Mouse (Mus musculus): Measurements from ENCODE around the gene E130114P18Rik. TPM values are rescaled to one million over a fixed set of nuclear protein-coding genes. Genes with fewer than 3 reads are reported as not detected.

E130114P18Rik gene
- total RNA-seq, 2 experiments from 2014 or later: not detected

DNA sequence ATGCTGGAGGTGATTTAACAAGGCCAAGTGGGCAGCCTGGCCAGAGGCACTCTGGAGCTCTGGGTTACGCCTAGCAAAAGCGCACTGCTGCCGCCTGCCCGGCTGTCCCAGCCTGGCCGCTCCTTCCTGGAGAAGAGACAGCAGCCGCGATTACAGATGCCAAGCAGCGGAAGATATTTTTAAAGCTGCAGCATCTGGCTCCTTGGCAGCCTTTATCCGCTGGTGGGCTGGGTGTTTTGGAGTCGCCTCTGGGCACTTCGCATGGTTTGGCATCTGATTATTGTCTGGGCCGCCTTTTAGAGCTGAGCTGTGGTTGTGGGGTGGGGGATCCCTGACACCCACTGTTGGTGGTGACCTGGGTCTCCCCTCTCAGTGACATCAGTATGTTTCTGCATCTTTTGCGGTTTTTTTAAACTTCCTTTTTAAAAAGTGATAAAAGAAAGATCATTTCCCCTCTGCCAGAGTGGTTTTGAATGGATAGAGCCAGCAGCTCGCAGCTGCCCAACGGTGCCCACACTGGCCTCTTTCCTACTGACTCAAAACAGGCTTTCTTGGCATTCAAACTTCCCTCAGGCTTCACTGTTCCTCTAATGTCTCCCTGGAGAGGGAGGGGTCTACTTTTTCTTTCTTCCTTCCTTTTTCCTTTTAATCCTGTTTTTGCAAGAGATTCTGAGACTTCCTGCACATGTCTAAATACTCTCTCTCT lies 159.1 kb downstream of the E130114P18Rik start:
- peak; percentile 87 for ATAC-seq (replicated peaks; ENCODE audit: poor library complexity, severe bottlenecking)

DNA sequence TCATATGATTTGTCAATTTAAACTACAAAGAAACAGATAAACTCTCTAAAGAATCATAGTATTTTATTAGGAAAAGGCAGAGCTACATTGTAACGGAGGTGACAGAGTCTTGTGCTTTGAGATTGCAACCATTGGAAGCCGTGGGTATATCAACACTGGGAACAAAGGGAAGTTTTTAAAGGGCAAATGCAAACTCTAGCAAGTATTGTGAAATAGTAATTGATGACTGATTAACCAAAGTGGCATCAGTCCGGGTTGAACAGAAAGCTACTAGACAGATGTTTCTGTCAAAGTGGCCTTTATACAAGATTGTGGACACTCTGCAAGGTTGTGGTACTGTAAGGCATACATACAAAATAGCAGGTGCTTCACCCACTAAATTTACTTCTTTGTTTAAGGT lies 162.8 kb downstream of the E130114P18Rik start:
- ATAC-seq (replicated peaks; ENCODE audit: poor library complexity, severe bottlenecking): no peak

DNA sequence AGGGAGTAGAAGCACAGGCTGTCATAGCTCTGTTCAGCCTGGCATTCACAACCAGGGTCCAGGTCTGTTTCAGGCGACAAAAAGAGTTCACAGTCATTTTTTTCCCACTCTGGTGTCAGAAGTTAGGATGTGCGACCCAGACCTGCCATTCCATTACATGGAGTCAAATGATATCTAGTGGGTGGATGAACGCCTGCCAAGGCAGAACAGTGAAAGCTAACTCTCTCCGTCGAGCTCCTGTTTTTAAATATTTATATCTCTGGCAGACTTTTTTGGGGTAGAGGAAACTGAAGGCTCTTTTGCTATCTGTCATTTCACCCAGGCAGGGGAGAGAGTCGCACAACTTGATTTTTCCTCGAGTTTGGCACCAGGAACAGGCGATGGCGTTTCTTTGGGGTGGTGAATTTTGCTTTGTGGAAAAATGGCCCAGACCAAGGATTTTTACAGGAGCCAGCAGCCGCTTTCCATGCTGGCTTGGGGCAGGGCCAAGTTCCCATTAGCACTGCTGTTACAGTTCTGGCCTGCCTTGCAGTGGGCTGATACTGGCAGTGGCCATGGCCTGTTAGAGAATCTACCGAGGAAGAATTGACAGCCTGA lies 166.5 kb downstream of the E130114P18Rik start:
- no peak for ATAC-seq (replicated peaks; ENCODE audit: poor library complexity, severe bottlenecking)

DNA sequence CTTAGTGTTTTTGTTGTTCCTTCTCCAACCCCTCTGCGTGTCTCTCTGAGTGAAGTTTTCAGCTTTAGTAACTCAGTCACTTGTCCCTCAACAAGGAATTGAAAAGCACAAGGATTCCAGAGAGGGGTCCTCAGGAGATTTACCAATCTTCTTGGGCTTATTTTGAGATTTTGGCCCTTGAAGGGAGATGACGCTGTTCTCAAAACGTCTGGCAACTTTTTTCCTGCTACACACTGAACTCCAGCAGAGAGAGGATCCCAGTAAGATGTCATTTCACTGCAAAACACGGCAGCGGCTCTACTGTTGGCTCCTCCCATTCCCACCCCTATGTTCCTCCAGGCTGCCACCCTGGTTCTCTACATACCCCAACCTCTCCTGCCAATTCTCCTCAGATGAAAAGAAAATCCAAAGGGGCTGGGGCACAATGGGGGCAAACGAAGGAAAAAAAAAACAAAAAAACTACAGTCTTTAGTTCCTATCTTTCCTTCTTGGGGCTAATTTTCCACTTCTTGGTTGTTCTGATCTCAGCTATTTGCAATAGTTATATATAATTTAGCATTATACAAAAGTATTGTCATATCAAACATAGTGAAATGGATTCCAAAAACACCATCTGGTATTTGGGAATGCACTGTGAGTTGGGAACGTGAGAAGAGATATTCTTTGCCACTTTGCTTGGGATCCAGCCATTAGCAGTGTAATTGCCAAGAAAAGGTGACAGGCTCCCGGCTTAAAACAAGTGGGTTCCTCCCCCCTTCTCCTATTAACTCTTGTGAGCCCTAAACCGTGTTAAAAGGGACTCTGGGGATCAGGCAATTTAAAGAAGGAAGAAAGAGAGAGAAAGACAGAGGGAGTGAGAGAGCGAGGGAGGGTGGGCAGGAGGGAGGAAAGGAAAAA lies 167.8 kb downstream of the E130114P18Rik start:
- ATAC-seq (replicated peaks; ENCODE audit: poor library complexity, severe bottlenecking): no peak

DNA sequence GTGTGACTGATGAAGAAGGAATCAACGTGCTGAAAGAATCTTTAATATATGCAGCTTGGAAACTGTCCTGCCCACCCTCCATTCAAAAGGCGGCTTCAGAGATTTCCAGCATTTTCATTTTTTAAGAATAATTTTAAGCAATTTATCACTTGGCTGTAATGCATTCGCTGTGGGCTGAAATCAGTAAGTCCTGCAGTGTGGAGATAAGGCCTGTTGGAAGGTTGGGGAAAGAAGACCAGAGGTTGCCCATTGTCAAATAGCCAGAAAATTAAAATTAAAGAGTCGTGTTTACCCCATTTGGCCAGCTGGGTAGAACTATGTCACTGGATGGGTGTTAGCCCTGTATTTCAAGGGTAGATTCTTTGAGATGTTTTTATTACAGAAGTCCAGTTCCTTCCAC lies 168.5 kb downstream of the E130114P18Rik start:
- ATAC-seq (replicated peaks; ENCODE audit: poor library complexity, severe bottlenecking): no peak

DNA sequence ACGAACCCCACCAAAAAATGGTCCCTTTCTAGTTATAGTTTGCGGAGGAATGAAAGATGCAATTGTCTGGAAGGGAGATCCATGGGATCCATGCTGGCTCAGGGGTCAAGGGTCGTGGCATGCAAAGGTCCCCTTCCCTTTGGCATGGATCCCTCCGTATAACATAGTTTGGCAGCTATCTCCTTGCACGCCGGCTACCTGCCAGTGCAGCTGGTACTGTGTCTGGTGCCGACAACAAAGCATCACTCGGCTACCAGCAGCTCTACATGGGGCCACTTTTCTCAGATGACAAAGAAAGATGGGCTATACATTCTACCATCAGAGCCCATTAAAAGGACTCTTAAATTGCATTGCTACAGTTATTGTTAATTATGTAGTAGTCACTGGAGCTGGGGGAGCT lies 169.2 kb downstream of the E130114P18Rik start:
- ATAC-seq (replicated peaks; ENCODE audit: poor library complexity, severe bottlenecking): no peak

DNA sequence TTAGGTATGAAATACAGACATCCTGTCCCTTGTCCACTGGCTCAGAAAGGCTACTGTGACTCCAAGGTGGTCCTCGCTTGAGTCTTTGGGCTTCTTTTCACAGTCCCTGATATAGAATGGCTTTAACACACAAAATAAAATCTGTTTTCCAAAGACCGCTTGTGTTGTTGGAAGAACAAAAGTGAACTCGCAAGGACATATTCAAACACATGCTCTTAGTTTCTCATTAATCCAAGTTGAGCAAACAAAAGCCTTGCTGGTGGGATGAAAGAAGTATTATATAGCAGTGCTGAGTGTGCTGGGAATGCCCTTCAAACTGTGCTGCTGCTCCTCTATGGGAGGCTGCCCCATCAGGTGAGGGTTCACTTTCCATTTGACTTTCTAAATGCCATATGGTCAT lies 169.7 kb downstream of the E130114P18Rik start:
- ATAC-seq (replicated peaks; ENCODE audit: poor library complexity, severe bottlenecking): no peak

DNA sequence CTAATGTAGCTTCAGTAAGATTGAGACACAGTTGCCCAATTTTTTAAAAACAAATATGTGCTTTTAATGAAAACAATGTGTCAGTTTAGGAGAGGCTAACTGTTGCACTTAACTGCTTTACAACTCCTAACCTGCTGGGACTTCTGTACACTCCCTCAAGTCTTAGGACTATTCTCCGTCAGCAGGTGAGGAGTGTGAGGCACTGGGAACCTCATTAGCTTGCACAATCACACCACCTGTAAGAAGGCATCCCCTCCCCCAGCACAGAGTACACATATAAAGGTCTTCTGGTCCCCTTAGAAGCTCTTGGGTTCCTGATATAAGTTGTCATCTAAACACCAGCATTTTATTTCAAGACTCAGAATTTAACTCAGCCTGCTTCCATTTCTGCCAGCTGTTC lies 170.7 kb downstream of the E130114P18Rik start:
- ATAC-seq (replicated peaks; ENCODE audit: poor library complexity, severe bottlenecking): no peak

DNA sequence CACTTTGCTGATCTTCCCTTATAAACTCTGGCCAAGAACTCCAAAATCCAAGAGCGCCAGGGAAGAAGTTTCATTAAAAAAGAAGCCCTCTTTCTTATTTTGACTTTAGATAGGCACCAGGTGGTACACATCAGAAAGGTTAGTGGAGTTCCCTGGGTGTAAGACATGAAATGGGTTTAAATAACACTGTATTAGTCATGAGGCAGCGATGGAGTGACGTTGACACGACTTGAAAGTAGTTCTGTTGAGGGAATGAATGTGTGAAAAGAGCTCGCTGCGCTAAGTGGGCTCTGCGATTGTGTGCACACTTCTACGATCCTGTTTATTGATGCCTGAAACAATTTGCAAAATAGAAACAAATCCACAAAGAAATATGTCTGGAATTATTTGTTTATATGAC lies 171.4 kb downstream of the E130114P18Rik start:
- ATAC-seq (replicated peaks; ENCODE audit: poor library complexity, severe bottlenecking): no peak

DNA sequence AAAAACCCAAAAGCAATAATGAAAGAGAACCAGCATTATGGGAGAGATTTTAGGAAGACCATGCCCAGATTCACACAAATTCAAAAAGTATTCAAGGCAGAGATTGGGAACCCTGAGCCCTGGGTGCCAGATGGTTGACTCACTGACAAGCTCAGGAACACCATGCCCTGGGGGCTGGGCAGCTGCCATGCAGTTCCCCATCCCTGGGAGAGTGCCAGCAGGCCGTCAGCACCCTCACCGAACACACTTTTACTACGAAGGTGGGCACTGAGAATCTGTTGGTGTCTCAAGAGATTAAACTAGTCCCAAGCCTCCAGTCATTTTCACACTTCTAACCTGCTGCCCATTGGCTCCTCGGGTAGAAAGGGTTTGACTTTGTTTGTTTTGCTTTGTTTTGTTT lies 175.3 kb downstream of the E130114P18Rik start:
- ATAC-seq (replicated peaks; ENCODE audit: poor library complexity, severe bottlenecking): no peak

DNA sequence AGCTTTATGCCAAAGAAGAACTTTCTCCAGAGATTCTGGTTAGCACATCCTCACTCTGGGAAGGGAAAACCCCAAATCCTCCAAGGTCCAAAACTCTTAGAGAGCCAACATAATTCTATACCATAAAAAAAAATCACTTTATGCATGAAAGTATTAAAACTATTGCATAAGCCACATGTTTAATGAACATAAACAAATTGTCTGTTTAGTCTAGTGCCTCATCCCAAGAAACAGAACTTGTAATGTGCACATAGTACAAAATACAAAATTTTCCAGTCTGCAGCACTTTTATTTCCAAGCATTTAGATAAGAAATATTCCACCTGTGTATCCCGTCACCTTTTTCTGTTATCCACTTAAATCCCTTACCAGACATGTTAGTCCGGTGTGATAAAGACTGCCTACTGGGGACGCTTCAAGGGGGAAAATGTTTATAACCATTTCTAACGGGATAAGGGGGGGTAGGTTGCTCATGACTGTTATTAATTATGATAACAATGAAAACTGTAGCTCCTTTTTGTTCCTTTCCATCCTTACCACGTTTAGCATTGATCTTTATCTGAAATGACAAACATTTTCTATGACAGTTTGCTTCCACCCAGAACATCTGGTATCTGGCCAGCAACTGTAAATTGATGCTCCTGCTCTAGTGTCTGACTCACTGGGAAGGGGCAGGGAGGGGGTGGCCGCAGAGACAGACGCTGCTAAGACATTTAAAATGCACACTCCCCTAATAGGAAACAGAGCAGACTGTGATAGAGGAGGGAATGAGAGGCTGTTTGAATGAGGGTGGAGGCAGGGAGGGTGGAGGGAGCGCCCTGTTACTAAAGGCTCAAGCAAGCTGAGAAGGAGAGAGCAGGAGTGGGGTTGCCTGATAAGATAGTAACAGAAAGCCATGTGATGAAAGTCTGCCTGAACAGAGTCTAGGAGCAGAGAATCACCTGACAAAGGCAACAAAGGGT lies 176.7 kb downstream of the E130114P18Rik start:
- ATAC-seq (replicated peaks; ENCODE audit: poor library complexity, severe bottlenecking): no peak

DNA sequence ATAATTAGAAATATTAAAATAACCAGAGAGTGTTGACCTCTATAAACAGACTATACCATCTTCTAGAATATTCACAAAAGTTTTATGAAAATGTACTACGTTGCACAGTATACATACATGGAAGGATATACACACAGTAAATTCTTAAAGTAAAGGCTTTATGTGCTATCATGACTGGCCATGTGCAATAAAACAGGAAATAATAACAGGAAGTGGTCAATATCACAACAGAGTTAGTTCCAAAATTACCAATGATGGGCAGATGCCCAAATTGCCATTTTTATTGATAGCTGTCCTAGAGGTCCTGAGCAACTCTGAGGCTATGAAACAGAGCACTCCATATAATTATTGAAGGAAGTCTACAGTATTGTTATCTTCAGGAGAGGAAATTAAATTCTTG lies 180.4 kb downstream of the E130114P18Rik start:
- ATAC-seq (replicated peaks; ENCODE audit: poor library complexity, severe bottlenecking): peak; percentile 37; the same call in 1 of the 2 replicates

DNA sequence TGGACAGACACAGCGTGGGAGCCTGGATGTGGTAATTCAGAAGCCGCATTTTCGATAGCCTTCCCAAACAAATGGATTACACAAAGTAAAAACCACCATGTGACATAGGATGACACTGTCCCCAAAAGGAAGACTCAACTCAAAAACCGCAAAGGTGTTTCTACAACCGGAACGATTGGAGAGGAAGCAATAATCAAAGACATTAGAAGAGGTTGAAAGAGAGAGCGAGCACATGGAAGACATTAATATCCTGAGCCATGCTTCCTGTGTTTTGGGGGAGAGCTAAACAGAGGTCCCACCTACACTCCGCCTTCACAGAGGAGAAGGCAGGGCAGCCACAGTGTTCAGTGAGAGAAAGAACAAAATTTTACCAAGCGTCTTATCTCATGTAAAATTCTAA lies 181.5 kb downstream of the E130114P18Rik start:
- ATAC-seq (replicated peaks; ENCODE audit: poor library complexity, severe bottlenecking): no peak

DNA sequence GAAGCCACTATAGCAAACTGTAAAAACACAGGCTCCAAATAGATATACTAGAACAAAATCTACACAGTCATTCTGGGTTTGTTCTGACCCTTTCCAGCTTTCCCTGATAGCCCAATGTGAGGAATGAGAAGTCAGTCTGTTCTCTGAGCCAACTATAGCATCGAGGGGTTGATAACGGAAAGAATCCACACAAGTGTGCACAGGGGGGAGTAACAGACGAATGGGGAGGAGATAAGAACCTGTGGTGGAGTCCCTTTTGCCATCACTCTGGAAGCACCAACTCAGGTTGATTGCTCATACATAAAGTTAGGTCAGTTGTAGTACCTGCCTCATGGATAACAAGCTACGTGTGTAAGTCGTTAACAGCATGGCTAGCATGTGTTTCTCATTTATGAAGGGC lies 184.0 kb downstream of the E130114P18Rik start:
- no peak for ATAC-seq (replicated peaks; ENCODE audit: poor library complexity, severe bottlenecking)

DNA sequence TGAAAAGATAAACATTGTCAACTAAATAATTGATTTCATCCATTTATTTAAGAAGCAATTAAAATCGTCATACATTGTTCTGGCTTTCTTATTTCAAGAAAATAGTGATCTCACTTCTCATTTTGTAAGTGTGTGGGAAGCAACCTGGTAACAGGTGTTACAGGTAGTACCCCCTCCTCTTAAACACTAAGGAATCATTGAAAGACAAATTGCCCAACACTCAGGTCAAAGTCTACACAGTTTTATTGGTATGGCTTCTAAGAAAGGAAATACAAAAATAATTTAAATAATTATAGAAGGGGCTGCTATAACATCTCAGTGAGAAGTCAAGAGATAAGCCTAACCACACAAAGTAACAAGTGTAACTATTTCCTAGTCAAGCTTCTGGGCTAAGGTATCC lies 188.1 kb downstream of the E130114P18Rik start:
- no peak for ATAC-seq (replicated peaks; ENCODE audit: poor library complexity, severe bottlenecking)

DNA sequence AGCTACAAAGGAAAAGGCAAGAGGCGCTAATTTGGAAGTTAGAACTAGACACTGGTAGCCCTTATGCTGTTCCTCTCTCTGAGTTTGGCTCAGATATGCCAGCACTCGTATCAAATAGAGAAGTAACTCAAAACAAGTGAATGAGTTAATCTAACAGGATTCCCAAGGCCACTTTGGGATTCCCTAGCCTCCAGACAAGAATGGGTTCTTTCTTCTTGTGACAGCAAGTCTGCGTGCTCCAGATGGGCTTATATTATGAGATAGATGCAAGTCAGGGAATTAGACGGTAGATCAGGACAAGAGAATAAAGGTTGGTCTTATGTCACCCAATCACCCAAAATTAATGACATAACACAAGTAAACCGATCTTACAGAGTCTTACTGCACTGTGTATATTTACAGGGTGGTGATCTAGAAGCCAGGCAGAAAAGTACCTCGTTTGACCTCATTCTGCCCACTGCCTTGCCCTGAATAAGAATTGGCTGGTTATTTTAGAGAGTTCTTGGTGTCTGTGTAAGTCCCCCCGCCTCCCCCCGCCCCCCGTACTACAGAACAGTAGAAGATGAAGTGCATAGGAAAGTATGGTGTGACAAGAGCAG lies 190.4 kb downstream of the E130114P18Rik start:
- ATAC-seq (replicated peaks; ENCODE audit: poor library complexity, severe bottlenecking): peak; percentile 33

DNA sequence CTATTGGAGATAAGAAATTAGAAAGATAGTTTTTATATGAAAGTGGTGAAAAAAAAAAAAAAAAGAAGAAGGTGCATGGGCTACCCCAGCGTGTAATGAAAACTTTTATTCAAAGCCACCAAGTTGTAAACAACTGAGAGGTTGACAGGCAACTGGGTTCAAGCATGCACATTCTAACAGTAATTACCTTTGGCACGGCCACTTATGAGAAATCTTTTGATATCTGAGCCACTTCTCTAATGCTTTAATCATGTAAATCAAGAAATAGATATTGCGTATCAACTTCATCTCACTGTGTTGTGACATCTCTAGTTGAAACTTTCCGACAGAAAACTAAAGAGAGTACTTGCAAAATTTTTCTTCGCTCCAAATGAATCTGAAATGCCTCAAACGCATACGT lies 192.7 kb downstream of the E130114P18Rik start:
- no peak for ATAC-seq (replicated peaks; ENCODE audit: poor library complexity, severe bottlenecking)

DNA sequence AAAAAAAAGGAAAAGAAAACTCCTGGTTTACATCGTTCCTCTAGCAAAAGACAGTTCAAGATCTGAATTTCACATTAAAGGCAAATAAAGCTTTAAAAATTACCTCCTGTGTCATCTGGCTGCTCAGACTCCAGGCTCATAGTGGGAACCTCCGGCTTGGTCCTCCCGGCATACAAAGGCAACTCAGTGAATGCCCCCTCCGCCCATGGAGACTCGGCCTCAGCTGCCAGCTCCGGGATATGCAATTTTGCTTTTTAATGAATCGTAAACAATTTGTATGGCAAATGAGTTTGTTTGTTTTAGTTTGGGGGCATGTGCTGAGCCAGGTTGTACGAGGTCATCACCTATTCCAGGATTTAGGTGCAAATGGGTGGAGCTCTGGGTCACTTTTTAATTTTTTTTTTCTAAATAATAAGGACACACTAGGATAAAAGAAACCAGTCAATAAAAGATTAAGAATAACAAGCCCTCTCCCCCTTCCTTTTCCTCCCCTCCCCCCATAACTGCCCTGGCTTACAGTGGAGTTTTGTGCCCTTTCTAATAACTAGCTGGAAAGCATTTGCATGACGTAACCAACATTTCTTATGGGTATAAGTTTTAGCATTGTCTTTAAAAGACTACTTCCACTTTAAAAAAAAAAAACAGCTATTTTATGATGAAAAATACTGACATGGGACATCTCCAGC lies 193.3 kb downstream of the E130114P18Rik start:
- no peak for ATAC-seq (replicated peaks; ENCODE audit: poor library complexity, severe bottlenecking)

DNA sequence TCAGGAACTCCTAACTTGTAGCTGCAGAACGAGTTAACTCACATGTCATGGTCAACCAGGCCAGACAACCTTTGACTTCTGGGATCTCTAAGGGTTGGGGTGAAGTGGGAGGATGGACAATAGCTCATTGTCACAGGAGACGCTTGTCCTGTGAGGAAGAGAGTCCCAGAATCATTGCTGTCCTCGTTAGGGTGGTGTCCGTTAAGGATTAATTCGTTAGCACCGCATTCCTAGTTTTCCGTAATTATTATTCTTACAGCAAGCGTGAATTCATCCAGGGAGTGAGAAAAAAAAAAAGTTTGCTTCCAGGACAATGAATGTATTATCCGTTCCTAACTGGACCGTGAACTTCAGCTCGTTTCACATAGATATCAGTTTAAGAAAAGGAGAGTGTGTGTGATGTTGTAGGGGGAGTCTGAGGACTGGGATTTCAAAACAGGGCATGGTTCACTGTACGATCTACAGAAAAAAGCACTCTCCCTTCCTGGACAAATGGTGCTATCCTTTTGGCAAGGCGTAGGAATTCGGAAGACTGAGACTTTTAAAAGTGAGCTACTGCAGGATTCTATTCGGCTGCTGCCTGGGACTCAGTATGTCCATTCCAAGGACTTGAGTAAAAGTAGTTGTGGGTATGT lies 195.0 kb downstream of the E130114P18Rik start:
- ATAC-seq (replicated peaks; ENCODE audit: poor library complexity, severe bottlenecking): no peak
